Mouse (Mus musculus): ENCODE measurements around the gene Cfap44.
A peak's percentile ranks its signal among the peaks of the same experiment; 100 is the strongest.

Cfap44 gene

GRCm38 (mm10) chr16:44394577-44395243 lies at the start of gene Cfap44:
Gene Cfap44, plus strand, starts transcription at chr16:44394796.
- peak; percentile 65 for DNase-seq (ENCODE audit: low spot score)

DNA sequence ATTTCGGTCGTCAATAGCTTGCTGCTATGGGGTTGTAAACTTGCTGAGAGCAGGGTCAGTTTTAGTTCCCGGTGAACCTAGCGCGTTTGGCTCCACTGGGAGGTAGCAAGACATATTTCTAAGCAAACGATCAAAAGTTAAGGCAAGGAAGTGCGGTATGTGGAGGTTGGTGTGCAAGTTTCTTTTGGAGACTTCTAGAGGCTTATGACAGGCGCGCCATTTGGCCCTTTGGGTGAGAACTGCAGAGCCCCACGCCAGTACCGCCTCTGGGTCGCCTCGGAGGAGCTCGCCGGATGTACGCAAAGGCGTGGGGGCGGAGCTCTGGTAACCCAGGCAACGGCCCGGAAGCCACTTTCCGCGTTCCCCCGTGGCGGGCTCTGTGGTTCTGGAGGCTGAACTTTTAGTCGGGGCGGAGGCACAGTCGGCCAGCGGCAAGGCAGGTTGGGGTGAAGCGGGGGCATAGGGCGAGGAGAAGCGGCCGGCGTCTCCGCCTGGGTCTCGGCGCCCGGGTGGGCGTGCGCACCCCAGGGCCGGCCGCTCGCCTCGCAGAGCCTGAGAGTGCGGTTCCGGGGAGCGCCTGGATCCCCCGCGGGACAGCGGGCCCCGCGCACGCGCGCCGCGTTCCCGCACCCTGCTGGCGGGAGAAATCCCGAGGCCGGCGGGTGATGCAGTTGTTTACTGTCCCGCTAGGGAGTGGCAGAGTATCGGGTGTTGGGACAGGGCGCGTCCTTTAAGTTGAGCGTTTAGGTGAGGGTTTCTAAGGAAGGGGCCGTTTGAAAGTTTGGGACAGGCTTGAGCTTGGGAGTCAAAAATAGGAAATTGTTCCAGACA lies 47.3 kb upstream of the Cfap44 start, which contains the start of gene Spice1:
Spice1 (plus strand) TSS at position 51 of the 831 bp plus-strand sequence.
- peak; percentile 91 for DNase-seq (ENCODE audit: low spot score)

- DNase-seq (ENCODE audit: low spot score) = no peak
Measured at GRCm38 (mm10) chr16:44349801-44350397, 44.7 kb upstream of the Cfap44 start.

DNA sequence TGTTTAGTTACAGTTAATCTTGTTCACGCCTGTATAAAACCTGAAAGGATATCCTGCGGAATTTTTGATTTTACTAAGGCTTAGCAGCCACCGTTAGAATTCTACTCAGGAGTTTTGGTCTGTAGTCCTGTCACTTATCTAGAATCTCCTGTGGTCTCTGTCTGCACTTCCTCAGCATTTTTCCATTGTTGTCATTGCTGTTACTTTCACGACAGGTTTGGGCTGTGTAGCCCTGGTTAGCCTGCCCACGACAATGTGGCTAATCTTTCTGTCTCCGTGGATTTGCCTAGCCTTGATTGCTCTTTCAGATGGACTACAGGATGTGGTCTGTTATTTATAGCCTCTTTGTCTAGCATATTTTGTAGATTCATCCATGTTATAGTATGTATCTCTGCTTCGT lies 38.3 kb upstream of the Cfap44 start:
- no peak for DNase-seq (ENCODE audit: low spot score)

- DNase-seq (ENCODE audit: low spot score) = no peak
Measured at GRCm38 (mm10) chr16:44357571-44358268, 36.9 kb upstream of the Cfap44 start.

GRCm38 (mm10) chr16:44361921-44362890 lies 32.4 kb upstream of the Cfap44 start:
- no peak for DNase-seq (ENCODE audit: low spot score)

GRCm38 (mm10) chr16:44365522-44365921 lies 29.1 kb upstream of the Cfap44 start:
- DNase-seq (ENCODE audit: low spot score) = no peak

DNA sequence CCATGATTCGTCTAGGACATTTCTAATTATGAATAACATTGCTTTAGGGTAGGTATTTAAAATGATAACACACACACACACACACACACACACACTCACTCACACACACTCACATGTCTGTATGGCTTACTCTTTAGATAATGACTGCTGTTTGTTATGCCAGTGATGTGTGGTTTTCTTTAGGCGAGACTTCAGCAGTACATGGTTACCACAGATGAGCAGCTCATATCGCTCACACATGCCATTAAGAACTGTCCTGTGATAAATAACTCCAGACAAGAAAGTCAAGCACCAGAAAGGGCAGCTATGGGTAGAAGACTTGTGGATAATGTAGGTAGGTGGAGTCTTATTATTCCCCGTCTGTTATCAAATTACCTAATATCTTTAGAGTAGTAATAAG lies 19.1 kb upstream of the Cfap44 start:
- no peak for DNase-seq (ENCODE audit: low spot score)

- no peak for DNase-seq (ENCODE audit: low spot score)
Measured at GRCm38 (mm10) chr16:44380006-44380405, 14.6 kb upstream of the Cfap44 start.

GRCm38 (mm10) chr16:44381578-44381977 lies 13.0 kb upstream of the Cfap44 start:
- DNase-seq (ENCODE audit: low spot score) = no peak

DNA sequence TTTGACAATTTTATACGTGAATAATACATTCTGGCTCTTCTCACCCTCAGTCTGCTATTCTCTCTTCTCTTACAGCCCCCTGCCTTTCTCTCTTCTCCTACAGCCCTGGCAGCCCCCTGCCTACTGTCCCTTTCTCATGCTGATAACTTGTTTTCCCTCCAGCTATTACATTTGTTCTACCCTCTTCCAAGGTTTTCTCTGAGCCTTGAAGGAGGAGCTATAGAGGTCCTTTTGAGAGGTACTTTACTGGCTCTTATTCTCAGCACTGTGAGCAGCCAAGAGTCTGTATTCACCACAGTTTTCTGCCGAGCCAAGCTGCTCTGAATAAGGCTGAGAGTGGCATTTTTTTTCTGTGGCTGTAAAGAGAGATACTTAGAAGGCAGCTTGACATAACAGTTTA lies 11.0 kb upstream of the Cfap44 start:
- no peak for DNase-seq (ENCODE audit: low spot score)

DNA sequence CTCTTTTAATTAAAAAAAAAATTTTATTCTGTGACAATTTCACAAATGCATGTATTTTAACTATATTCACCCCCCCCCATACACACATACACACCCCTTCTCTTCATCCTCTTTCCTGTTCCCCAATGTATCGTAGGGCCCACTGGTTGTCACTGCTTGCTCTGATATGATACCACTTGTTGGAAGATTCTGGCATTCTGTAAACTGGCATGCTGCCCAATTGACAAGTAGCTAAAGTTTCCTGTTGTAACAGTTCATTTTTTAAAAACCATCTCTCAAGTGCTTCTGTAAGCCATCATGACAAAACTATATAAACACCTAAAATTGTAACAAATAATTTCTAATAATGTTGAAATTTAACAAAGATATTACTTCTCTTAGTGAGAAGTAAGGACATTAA lies 10.3 kb upstream of the Cfap44 start:
- DNase-seq (ENCODE audit: low spot score) = no peak

DNA sequence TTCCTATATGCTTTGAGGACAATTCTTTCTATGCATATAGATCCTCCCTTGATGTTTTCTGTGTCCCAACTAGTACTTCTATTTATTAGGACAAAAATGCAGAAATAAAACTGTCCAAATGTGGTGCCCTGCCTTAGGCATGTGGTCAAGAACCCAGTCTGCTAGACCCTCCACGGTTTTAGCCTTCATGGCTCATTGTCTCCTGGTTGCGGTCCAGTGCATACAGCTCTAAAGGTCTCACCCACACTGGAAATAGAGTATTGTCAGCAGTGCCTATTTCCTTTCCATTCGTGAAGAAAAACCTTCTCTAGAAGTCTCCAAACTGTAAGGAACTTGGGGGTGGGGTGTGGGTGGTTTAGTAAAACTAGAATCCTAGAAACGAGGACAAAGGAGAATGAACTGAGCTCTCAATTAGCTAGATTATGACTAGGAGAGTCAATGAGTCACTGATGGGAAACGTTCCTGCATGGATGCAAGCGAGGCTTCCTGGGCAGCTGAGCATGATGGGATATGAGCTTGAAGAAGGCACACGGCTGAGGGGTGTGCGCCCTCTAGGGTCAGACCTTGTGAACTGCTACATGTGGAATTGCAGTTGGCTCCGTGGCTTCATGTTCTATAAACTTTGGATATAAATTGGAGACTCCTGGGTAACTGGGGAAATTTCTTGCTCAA lies 2.6 kb upstream of the Cfap44 start:
- peak; percentile 32 for DNase-seq (ENCODE audit: low spot score)

DNA sequence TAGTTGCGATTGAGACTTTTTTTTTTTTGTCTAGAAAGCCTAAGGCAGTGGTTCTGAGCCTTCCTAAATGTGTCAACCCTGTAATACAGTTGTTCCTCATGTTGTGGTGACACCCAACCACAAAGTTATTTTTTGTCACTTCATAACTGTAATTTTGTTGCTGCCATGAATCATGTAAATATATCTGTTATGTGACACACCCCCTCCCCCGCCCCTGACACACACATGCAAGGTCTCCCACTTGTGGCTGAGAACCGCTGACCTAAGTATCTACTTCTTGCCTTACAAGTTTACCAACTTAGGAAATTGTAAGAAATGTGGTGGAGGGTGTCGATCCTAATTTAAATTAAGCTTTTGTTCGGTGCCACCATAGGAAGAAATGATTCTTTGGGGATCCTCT lies 10.3 kb downstream of the Cfap44 start:
- no peak for DNase-seq (ENCODE audit: low spot score)

DNA sequence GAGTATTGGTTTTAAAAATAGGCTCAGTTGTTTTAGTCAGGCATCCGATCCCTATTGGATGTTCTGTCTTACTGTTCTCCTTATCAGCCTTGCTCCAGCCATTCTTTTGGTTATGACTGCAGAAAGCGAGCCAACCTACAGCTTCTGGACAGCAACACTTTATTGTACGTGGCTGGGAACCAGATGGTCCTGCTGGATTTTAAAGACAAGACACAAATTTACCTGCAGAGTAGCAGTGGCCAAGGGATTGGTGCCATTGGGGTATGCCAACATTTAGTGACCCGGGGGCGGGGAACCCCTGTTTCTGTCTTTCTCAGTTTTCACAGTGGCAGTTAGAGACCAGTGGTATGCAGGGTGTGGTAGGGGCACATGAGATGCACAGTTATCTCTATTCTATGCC lies 12.6 kb downstream of the Cfap44 start:
- DNase-seq (ENCODE audit: low spot score) = no peak

GRCm38 (mm10) chr16:44408290-44408689 lies 13.7 kb downstream of the Cfap44 start:
- no peak for DNase-seq (ENCODE audit: low spot score)

DNA sequence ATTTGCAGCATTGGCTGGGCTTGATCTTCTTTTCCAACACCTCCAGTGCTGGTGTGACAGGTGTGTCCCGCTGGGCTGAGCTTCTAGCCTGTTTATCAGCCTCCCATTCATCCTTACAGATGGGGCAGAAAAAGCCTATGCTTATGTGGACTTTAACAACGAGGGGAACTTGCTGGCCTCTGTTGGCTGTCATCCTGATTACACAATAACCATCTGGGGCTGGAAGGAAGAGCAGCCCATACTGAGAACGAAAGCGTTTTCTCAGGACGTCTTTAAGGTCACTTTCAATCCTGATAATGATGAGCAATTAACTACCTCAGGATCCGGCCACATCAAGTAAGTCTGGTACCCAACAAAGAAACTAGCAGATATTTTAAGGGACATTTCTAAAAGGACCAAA lies 15.6 kb downstream of the Cfap44 start:
- DNase-seq (ENCODE audit: low spot score) = no peak

- no peak for DNase-seq (ENCODE audit: low spot score)
Measured at GRCm38 (mm10) chr16:44417596-44417995, 23.0 kb downstream of the Cfap44 start.

DNA sequence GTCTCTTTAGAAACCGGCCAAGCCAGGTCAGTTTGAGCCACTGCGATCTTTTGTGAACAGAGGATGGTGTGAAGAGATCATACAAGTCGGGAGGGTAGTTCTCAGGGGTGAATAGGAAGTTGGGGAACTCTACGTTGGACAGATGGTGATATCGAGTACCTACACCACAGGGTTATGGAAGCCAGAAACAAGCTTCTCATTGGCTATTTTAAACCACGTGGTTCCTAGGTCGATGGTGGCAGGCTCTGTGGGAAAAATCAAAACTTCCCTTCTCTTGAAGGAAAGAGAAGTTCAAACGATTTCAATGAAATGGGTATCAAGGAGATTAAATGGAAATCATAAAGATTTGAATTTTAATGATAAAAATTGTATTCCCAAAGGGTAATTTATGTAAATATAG lies 27.1 kb downstream of the Cfap44 start:
- no peak for DNase-seq (ENCODE audit: low spot score)

GRCm38 (mm10) chr16:44423499-44423898 lies 28.9 kb downstream of the Cfap44 start:
- no peak for DNase-seq (ENCODE audit: low spot score)

DNA sequence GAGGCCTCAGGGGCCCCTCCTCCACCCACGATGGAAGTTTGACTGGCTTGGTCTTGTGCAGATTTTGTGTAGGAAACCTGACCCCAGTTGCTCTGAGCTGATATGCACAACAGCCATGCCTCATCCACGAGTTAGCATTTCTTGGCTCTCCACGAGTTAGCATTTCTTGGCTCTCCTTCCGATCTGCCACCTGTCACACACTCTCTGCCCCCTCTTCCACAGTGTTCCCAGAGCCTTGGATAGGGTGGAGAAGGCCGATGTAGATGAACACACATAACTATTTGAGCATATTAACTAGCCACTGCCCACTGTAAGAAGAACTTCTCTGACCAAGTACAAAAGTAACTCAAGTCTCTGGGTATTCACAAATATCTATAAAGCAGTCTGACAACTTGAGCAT lies 33.9 kb downstream of the Cfap44 start:
- DNase-seq (ENCODE audit: low spot score) = no peak
